Mouse (Mus musculus): ENCODE data around the gene Sowahb. TPM values are rescaled to one million over a fixed set of nuclear protein-coding genes. Genes with fewer than 3 reads are reported as not detected.
"Not testable (repeated sequence)": the region's sequence is repeated elsewhere in the genome, so short reads cannot be mapped to it uniquely, and the experiment has no call there.

Sowahb gene
- polyA plus RNA-seq, 1 experiment = 2.3 TPM

GRCm38 (mm10) chr5:93042831-93043687, 1.8 kb downstream of the Sowahb start:
- DNase-seq (ENCODE audit: low spot score) = no peak

- no peak for DNase-seq (ENCODE audit: low spot score)
Observed at GRCm38 (mm10) chr5:93042031-93042430, 2.8 kb downstream of the Sowahb start.

- DNase-seq (ENCODE audit: low spot score) = no peak
Observed at GRCm38 (mm10) chr5:93041276-93041675, 3.5 kb downstream of the Sowahb start.

- DNase-seq (ENCODE audit: low spot score) = no peak
Observed at GRCm38 (mm10) chr5:93040095-93040494, 4.7 kb downstream of the Sowahb start.

GRCm38 (mm10) chr5:93036254-93036653, 8.6 kb downstream of the Sowahb start:
- no peak for DNase-seq (ENCODE audit: low spot score)

- no peak for DNase-seq (ENCODE audit: low spot score)
Observed at GRCm38 (mm10) chr5:93035285-93035684, 9.5 kb downstream of the Sowahb start.

- DNase-seq (ENCODE audit: low spot score) = no peak
Observed at GRCm38 (mm10) chr5:93033087-93033870, 11.5 kb downstream of the Sowahb start.

GRCm38 (mm10) chr5:93032621-93033020, 12.2 kb downstream of the Sowahb start:
- no peak for DNase-seq (ENCODE audit: low spot score)

GRCm38 (mm10) chr5:93030869-93031268, 14.0 kb downstream of the Sowahb start:
- DNase-seq (ENCODE audit: low spot score) = no peak

GRCm38 (mm10) chr5:93030411-93030810, 14.4 kb downstream of the Sowahb start:
- DNase-seq (ENCODE audit: low spot score) = no peak

- no peak for DNase-seq (ENCODE audit: low spot score)
Observed at GRCm38 (mm10) chr5:93027120-93027675, 17.6 kb downstream of the Sowahb start.

- DNase-seq (ENCODE audit: low spot score) = no peak
Observed at GRCm38 (mm10) chr5:93026437-93027119, 18.2 kb downstream of the Sowahb start.

GRCm38 (mm10) chr5:93024754-93025280, 20.0 kb downstream of the Sowahb start:
- no peak for DNase-seq (ENCODE audit: low spot score)

GRCm38 (mm10) chr5:93022126-93022797, 22.6 kb downstream of the Sowahb start:
- no peak for DNase-seq (ENCODE audit: low spot score)

- DNase-seq (ENCODE audit: low spot score) = no peak
Observed at GRCm38 (mm10) chr5:93020024-93020666, 24.7 kb downstream of the Sowahb start.

GRCm38 (mm10) chr5:93019207-93019606, 25.6 kb downstream of the Sowahb start:
- DNase-seq (ENCODE audit: low spot score) = not testable (repeated sequence)

- no peak for DNase-seq (ENCODE audit: low spot score)
Observed at GRCm38 (mm10) chr5:93017678-93018077, 27.1 kb downstream of the Sowahb start.

GRCm38 (mm10) chr5:93008256-93008655, 36.6 kb downstream of the Sowahb start:
- DNase-seq (ENCODE audit: low spot score) = no peak

- no peak for DNase-seq (ENCODE audit: low spot score)
Observed at GRCm38 (mm10) chr5:93005815-93006341, 38.9 kb downstream of the Sowahb start.

GRCm38 (mm10) chr5:93005229-93005814, 39.5 kb downstream of the Sowahb start:
- no peak for DNase-seq (ENCODE audit: low spot score)

Measured in urinary bladder, adult 2 months (tissue).